1 mouse cellular context compared by ENCODE assay signal in the genomic region with DNA sequence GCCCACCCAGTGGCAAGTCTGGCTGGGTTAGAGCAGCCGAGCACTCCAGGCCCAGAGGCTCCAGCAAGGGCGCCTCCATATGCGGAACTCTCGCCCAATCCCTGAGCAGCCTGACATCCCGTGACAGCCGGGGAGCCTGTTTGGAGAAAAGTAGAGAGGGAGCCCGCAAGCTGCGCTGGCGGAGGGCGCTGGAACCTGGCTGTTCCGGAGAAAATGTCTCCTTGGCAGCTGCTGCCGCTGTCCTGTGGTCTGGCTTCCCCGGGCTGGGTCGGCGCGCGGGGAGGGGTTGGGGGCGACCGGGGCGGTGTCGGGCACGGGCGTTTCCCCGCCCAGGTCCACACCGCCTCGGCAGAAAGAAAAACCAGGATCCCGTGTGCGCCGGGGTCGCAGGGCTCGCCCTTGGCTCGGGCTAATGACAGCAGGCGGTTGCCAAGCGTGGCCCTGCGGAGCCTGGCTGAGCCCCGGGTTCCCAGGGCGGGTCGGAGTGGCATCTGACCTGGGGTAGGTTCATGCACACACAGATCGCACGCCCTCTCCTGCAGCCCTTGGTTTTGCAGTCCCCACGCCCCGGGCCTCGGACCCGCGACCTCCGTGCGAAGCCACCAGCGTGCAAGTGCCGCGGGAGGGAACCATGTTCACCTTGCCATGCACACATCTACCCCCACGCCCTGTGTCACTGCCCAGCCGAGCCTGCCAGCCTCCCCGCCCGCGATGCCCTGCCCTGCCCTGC.
TF ChIP-seq lines count a peak whose summit lies in the region.

No protein-coding gene starts in this region.

TF ChIP-seq in MEL, 35 proteins besides CTCF, POLR2A, EP300 and RAD21 (continued from another document):
- TF ChIP-seq ZKSCAN1 (IDR thresholded peaks at IDR 0.05; ENCODE audit: low read depth, low read length) (no peak), NELFE (IDR thresholded peaks at IDR 0.05; ENCODE audit: low read depth, low read length) (peak; percentile 67), HCFC1 (IDR thresholded peaks at IDR 0.05; ENCODE audit: low read depth, low read length) (no peak), MAFK (IDR thresholded peaks at IDR 0.05; ENCODE audit: borderline replicate concordance, low read depth, low read length) (no peak), MAX (IDR thresholded peaks at IDR 0.05; ENCODE audit: low read length) (0 out of 2 replicates have a peak, but pooled peaks have one; percentile 27)
TF ChIP-seq in MEL: peak in this region for 9.
